Mouse (Mus musculus): ENCODE results near the gene Stx6.

DNA sequence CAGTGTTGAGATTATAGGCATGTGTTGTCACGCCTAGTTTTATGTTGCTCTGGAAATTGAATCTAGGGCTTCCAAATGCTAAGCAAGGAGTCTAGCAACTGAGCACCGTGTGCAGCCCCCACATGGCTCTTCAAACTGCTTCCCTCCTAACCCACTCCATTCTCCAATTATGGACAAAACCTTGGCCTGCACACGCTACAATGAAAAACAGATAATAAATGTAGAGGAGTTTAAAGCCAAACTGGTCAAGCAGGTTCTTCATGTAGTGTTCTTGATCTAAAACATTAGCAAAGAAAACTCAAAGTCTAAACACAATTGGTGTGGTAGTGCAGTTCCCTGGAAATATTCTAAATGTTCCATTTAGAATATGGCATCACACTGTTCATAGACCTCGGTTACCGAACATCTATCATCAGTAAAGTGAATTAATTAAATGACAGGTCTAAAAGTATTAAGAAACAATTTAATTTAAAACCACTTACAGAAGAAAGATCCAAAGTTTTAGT, 31.0 kb upstream of the Stx6 start:
- TF ChIP-seq EP300 (IDR thresholded peaks at IDR 0.05; ENCODE audit: low read depth): no peak
- no peak for TF ChIP-seq CTCF (IDR thresholded peaks at IDR 0.05; ENCODE audit: low read depth)

Data from liver, postnatal 0 days (tissue).